Mouse (Mus musculus): ENCODE measurements around the gene Fgfr2.

- TF ChIP-seq CTCF (IDR thresholded peaks at IDR 0.05; ENCODE audit: borderline replicate concordance, extremely low read depth, insufficient read depth, insufficient read length) (no peak), POLR2A (IDR thresholded peaks at IDR 0.05; ENCODE audit: borderline replicate concordance, extremely low read depth, insufficient read depth, insufficient read length, poor library complexity, severe bottlenecking) (no peak)
These were observed 2156.3 kb downstream of the Fgfr2 start for GRCm38 (mm10) chr7:130966876-130967275.

Data from brain, embryonic 14.5 days (tissue).